Mouse (Mus musculus) brain, embryonic 14.5 days (tissue): Measurements from ENCODE around the gene Snph.

Experiments
- CTCF ChIP-seq: fragments of 200-500 bp; IDR thresholded peaks from 2 replicates; pipeline ENCODE4 v1.5.1; 2012; ENCODE audit warnings: inconsistent platforms, mild to moderate bottlenecking, moderate library complexity, borderline replicate concordance; ENCODE audit not compliant: insufficient read depth, insufficient read length; ENCODE audit errors: extremely low read depth
- POLR2A ChIP-seq: fragments of 200-500 bp; IDR thresholded peaks from 2 replicates; pipeline ENCODE4 v1.6.1; 2012; ENCODE audit warnings: mild to moderate bottlenecking, inconsistent platforms, borderline replicate concordance; ENCODE audit not compliant: poor library complexity, insufficient read depth, insufficient read length, severe bottlenecking; ENCODE audit errors: extremely low read depth

GRCm38 (mm10) chr2:151609974-151610373 lies 22.4 kb downstream of the Snph start:
- TF ChIP-seq POLR2A (no peak), CTCF (no peak)
